Mouse (Mus musculus) testis, adult 2 months (tissue): ENCODE data around the gene Arfip1.

Source experiments
- CTCF ChIP-seq: fragments of 200-500 bp; IDR thresholded peaks from 2 replicates; pipeline ENCODE4 v1.5.1; 2012; ENCODE audit warnings: low read depth, mild to moderate bottlenecking, inconsistent platforms, low read length, moderate library complexity; ENCODE audit not compliant: control insufficient read depth, insufficient read depth, insufficient replicate concordance
- POLR2A ChIP-seq: fragments of 200-500 bp; IDR thresholded peaks from 2 replicates; pipeline ENCODE4 v1.6.1; 2012; ENCODE audit warnings: low read depth, mild to moderate bottlenecking, inconsistent platforms, low read length, moderate library complexity; ENCODE audit not compliant: control insufficient read depth

GRCm38 (mm10) chr3:84563415-84563814 is 19.0 kb downstream of the Arfip1 start:
- TF ChIP-seq POLR2A (no peak), CTCF (no peak)
